Comparison of ENCODE assay signal across 8 mouse cellular contexts in the genomic region with DNA sequence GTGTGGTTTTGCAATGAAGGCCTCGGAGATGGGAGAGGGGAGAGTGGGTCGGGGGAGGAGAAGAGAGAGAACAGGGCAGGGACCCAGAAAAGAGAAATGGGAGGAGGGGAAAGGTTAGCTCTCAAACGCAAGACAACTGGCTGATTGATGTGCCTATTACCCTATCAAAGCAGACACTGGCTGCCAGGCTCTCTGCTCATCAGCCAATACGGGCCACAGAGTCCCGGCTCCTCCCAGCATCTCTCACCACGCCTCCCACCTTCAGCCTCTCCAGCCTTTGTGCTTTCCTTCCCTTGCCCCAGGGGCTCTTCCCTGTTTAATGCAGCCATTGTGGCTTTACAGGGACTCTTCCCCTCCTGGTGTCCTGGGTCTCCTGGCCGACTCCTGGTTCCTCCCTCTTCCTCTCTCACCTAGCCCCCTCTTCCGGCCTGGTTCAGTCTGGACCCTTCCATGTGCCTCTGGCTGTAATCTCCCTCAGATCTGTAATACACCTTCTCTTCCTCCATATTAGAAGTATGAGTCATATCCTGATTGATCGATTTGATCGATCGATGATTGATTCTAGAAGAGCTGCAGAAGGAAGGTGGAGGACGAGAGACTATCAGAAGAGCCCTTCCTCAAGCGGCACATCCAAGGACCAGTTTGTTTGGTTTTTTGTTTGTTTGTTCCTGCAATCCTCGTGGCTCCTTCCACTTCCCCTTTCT. TPM values are rescaled to one million over a fixed set of nuclear protein-coding genes. Genes with fewer than 3 reads are reported as not detected.
A peak's percentile ranks its signal among the peaks of the same experiment; 100 is the strongest.
DNase-seq lines count a peak whose midpoint lies in the region; ATAC-seq and TF ChIP-seq lines count a peak whose summit lies in the region.

No protein-coding gene starts in this region.

- H3K9ac ChIP-seq in forebrain, embryonic 12.5 days: peak overlapping the region; percentile 33; the same call in 1 of the 2 replicates
- 0 out of 2 replicates have a peak overlapping the region, but pooled peaks have one; percentile 17 for H3K9ac ChIP-seq in neural tube, embryonic 14.5 days (replicated peaks; ENCODE audit: low read depth, low read length)

- H3K36me3 ChIP-seq in E14TG2a.4 (ENCODE audit: insufficient read depth, low read length): no peaks in the 10 kb centered on the region
- no peaks in the 10 kb centered on the region for H3K36me3 ChIP-seq in forebrain, embryonic 12.5 days (replicated peaks)
- no peaks in the 10 kb centered on the region for H3K36me3 ChIP-seq in neural tube, embryonic 14.5 days (ENCODE audit: control insufficient read depth, insufficient read depth, low read length)

- intact Hi-C loops in heart, postnatal 14 days (cut with DNase I): no loop called here

- WGBS in forebrain, embryonic 12.5 days: 42% methylated on average over 14 of the region's 14 CpGs
- 36% methylated on average over 14 of the region's 14 CpGs for WGBS in neural tube, embryonic 14.5 days

- no peak for TF ChIP-seq CTCF in E14TG2a.4 (conservative IDR thresholded peaks at IDR 0.05; ENCODE audit: low read length)

- peaks cover 38% of the 10 kb centered on the region for H3K4me1 ChIP-seq in E14TG2a.4 (replicated peaks; ENCODE audit: low read depth, low read length)
- peaks cover 12% of the 10 kb centered on the region for H3K4me1 ChIP-seq in forebrain, embryonic 12.5 days
- no peaks in the 10 kb centered on the region for H3K4me1 ChIP-seq in neural tube, embryonic 14.5 days (ENCODE audit: control insufficient read depth, insufficient read depth, low read length)

- H3K27me3 ChIP-seq in E14TG2a.4 (ENCODE audit: insufficient read depth, low read length): no peaks in the 10 kb centered on the region
- no peaks in the 10 kb centered on the region for H3K27me3 ChIP-seq in forebrain, embryonic 12.5 days
- H3K27me3 ChIP-seq in neural tube, embryonic 14.5 days (ENCODE audit: control insufficient read depth, insufficient read depth, low read length): no peaks in the 10 kb centered on the region

- H3K4me3 ChIP-seq in E14TG2a.4 (replicated peaks; ENCODE audit: low read length): peak overlapping the region; percentile 62
- no peak overlapping the region for H3K4me3 ChIP-seq in forebrain, embryonic 12.5 days (replicated peaks)
- no peak overlapping the region for H3K4me3 ChIP-seq in neural tube, embryonic 14.5 days (ENCODE audit: low read depth, low read length)

- peak overlapping the region; percentile 75 for H3K27ac ChIP-seq in forebrain, embryonic 12.5 days
- peak overlapping the region; percentile 55 for H3K27ac ChIP-seq in neural tube, embryonic 14.5 days (ENCODE audit: low read depth, low read length)

- peak; percentile 69 for DNase-seq in adrenal gland, postnatal 10 days
- DNase-seq in heart, postnatal 14 days: peak; percentile 42 to 47
- DNase-seq in kidney, postnatal 25 days: peak; percentile 72 to 86
- peak; percentile 62 to 65 for DNase-seq in lung, adult 18-20 months
- DNase-seq in thymus, postnatal 4 days: peak; percentile 58

- peaks cover 9% of the 10 kb centered on the region; the same call in 1 of the 2 replicates for H3K9me3 ChIP-seq in E14TG2a.4 (ENCODE audit: low read length)
- H3K9me3 ChIP-seq in forebrain, embryonic 12.5 days: no peaks in the 10 kb centered on the region
- H3K9me3 ChIP-seq in neural tube, embryonic 14.5 days (ENCODE audit: control insufficient read depth, low read length): no peaks in the 10 kb centered on the region

- H3K4me2 ChIP-seq in forebrain, embryonic 12.5 days: peak overlapping the region; percentile 38
- H3K4me2 ChIP-seq in neural tube, embryonic 14.5 days (ENCODE audit: low read depth, low read length): peak overlapping the region; percentile 16

- ATAC-seq in forebrain, embryonic 12.5 days (ENCODE audit: low FRiP score): peak; percentile 98
- ATAC-seq in neural tube, embryonic 14.5 days (ENCODE audit: low read depth): peak; percentile 97

RNA-seq across cellular contexts. Expression of gene Pcbd1, which starts 8.8 kb away (rescaled TPM):
- 10 to 100 TPM; 51.4 to 81.8 TPM for total RNA-seq in adrenal gland, postnatal 10 days (2021)
- polyA plus RNA-seq in forebrain, embryonic 12.5 days (2016; fragmentation: Nextera tagmentation; extraction: Ambion mirVana): 16.7 and 18.2 TPM in 2 replicates
- 1 to 10 TPM; 1.4 to 2.7 TPM for total RNA-seq in heart, postnatal 14 days (2021)
- polyA plus RNA-seq in neural tube, embryonic 14.5 days (2014; fragmentation: Nextera tagmentation; extraction: Ambion mirVana): 38.2 and 51.2 TPM in 2 replicates

Comparison
In these comparisons a context has a peak if more than half of its experiments do, and no peak if none do; other contexts are left out.
1. RNA of gene Pcbd1, which starts 8.8 kb away (total RNA-seq): 51.4 to 81.8 TPM in adrenal gland, postnatal 10 days; 1.4 to 2.7 TPM in heart, postnatal 14 days; every median in the first group is over 10 times any median in the second.
2. Peak in every context shown above with its lines, with median percentiles within 50 percentile points of each other: DNase-seq.